Mouse (Mus musculus): Measurements from ENCODE around the gene Cep164.
"Not testable (repeated sequence)": the region's sequence is repeated elsewhere in the genome, so short reads cannot be mapped to it uniquely, and the experiment has no call there.

The Cep164 gene

DNA sequence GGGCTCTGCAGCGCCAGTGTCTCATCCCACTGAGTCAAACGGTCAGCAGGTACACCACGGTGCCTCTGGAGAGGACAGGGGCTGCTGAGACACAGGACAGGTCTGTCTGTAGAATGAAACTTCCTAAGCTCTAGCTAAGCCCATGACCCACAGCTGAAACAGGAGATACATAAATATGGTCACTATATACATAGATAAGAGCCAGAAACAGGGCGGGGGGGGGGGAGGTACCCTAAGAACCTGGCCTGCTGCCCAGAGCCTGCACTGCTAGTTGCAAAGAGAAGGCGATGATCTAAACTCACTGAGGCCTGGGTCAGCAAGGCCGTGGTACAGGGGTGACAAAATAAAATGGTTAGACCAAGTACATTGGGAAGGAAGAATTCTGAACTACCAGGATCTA, 40.9 kb downstream of the Cep164 start:
- DNase-seq (ENCODE audit: low spot score): no peak

DNA sequence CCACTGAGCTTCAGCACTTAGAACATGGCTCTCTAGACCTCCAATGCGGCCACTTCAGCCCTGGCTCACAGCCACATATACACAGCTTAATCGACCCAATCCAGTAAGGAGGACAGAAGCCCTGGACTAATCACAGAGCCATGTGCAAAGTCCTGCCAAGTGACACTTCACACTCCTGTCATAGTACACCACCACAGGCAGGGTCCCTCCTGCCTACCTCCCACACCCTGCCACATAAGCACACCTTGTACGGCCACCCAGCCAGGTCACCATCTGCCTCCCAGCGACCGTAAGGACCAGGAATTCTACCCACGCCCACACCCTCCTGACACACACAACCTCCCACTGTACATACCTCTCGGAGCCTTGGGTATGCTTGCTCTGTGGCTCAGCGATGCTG, 41.4 kb downstream of the Cep164 start:
- DNase-seq (ENCODE audit: low spot score): no peak

DNA sequence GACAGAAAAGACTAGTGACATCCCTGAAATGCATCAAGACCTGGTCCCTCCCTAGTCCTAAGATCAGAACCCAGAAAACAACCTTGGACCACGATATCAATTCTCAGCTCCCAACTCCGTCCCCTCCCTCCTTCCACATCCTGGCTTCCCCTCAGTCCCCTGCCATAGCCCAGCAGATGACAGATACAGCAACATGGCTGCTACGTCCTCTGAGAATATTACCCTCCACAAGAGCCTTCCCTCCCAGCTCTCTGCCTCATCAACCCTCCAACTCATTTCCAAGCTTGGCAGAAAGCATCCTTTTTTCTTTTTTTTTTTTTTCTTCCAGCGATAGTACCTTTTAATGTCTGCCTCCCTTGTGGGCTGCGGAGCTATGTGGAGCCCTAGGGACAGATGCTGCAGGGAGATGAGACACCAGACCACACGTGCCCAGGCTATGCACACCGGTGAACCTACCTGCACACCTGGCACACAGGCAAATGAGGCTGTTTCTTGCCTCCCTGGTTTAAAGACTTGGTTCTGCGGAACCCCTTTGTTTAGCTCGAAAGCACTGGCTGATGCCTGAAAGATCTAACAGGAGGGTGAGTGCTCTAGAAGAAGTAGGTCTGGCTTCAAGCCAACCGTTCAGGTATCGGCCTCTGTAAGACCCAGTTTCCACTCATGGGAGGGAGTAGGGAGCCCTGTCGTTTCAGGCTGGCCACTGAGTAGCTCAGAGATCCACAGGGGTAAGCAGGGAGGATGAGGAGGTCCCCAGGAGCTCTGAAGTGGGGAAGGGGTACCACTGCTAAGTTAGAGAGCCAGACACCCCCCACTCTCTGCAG, 45.0 kb downstream of the Cep164 start:
- DNase-seq (ENCODE audit: low spot score): no peak

DNA sequence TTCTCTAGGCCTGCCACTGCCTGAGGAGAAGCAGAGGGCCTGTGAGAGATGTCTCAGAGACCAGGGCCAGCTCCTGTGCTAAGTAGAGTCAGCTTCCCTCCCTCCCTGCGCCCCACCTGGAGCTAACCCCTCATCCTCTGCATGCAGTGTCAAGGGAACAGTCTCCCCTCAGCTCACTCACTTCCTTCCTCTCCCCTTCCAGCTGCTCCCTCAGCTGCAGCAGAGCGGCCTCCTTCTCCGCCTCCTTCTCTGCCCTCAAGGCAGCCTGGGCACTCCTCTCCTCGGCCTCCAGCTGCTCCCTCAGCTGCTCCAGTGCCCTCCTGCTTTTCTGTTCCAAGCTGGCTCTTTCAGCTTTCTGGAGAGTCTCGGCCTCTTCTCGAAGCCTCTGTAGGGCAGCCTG, 49.3 kb downstream of the Cep164 start:
- no peak for DNase-seq (ENCODE audit: low spot score)

DNA sequence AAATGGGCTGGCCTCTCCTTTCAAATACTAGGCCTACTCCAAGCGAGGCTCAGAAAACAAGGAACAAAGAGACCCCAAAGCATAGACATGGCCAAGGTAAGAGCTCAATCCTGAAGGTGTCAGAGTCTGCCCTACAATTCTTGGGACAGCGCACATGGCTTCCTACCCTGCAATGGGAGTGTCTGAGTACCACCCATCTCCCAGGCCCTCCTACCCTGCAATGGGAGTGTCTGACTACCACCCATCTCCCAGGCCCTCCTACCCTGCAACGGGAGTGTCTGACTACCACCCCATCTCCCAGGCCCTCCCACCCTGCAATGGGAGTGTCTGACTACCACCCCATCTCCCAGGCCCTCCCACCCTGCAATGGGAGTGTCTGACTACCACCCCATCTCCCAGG, 52.3 kb downstream of the Cep164 start:
- not testable (repeated sequence) for DNase-seq (ENCODE audit: low spot score)

DNA sequence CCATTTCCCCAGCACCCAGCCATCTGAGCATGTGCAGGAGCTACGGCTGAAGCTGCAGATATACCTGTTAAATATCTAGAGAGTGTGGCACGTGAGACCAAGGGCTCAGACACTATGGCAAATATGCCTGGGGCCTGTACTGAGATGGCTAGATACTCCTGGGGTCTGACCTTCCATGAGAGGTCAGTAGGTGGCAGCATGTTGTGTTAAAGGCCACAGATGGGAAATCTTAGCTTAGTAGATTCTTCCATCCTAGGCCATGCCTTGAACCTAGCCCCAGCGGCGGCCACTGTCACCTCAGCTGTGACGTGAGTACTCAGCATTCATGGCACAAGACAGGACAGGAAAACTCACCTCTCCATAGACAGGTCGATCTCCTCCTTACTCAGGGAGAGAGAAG, 54.4 kb downstream of the Cep164 start:
- DNase-seq (ENCODE audit: low spot score): no peak

DNA sequence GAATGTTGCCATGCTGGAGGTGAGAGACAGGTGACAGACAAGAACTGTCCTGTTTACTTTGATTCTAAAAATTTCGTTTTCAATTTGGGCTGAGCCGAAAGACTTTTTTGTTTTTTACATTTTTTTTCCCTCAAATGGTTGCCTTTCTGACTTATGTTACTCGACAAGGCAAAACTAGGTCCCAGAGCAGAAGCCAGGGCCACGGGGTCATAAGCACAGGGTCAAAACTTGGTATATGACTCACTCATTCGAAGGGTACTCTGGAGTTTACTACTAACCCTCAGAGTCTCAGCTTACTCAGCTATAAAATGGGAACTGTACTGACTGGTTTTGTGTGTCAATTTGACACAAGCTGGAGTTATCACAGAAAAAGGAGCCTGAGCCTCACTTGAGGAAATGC, 58.9 kb downstream of the Cep164 start:
- no peak for DNase-seq (ENCODE audit: low spot score)

DNA sequence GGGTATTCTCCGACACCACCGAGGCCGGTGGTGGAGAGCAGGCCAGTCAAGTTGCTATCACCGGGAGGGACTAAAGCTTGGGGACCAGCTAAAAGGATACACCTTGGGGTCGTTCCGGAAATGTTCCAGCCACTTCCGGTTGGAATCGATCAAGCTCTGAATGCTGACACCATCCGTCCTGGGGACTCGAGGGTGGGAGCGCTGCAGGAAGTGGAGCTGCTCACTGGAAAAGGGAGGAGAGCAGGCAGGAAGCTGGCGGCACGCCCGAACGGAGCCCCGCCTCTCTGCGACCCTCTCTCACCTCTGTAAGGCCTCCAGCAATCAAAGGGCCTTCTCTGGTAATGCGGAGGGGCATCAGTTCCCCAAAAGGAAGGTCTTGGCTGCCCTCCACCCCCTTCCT, 60.1 kb downstream of the Cep164 start:
- no peak for DNase-seq (ENCODE audit: low spot score)

DNA sequence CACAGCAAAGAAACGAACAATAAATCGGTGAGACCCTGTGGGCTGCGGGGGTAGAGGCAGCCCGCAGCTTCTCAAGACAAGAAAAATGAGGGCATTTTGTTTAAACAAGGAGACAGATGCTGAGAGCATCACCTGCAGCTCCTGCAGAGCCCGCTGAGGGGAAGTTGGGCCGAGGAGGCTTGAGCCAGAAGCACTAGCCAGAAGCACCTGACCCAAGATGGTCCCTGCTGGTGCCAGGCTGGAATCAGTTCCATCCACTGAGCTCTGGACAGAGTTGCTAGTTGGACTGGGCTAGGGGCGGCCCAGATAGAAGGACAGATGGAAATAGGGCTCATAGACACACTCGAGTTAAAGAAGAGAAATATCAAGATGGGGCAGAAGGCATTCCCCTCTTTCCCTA, 61.3 kb downstream of the Cep164 start:
- DNase-seq (ENCODE audit: low spot score): no peak

DNA sequence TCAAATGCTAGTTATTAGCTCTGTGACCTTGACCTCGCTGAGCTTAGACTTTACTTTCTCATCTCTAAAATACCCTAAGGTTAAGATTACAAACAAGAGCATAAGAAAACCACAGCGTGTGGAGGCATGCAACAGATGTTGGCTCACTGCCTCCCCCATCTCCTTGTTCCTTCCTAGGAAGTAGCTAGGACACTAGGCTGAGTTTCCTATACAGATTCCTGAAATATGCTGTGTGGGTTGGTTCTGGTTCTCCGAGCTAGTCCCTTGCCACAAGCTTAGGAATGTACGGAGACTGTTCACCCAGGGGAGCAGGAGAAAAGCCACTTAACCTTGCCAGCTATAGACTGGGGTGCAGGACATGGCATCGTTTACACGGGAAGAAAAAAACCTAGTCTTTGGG, 62.3 kb downstream of the Cep164 start:
- DNase-seq (ENCODE audit: low spot score): no peak

DNA sequence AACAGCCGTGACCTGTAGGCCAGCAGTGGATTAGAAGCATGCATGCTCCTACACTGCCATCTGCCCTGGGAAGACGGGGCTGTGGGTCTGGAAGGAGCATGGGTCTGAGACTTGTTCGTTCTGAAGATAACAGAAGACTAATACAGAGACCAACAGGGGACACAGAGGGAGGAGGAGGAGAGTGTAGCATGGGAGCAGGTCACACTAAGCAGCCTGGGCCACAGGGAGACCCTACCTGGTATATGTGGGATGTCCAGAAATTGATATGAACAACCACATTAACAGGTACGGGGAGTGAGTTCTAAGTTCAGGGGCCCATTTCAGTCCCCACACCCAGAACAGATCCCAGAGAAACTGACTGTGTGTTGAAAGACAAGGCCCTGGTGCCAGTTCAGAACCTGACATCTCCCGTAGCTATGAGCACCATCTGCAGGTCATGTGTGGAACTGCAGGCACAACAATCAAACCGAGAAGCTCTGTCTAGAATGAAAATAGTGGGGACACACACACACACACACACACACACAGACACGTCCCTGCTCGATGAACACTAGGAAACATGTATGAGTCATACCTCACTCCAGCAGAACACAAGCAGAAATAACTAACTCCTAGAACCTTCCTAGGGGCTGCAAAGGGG, 73.9 kb downstream of the Cep164 start:
- DNase-seq (ENCODE audit: low spot score): no peak

DNA sequence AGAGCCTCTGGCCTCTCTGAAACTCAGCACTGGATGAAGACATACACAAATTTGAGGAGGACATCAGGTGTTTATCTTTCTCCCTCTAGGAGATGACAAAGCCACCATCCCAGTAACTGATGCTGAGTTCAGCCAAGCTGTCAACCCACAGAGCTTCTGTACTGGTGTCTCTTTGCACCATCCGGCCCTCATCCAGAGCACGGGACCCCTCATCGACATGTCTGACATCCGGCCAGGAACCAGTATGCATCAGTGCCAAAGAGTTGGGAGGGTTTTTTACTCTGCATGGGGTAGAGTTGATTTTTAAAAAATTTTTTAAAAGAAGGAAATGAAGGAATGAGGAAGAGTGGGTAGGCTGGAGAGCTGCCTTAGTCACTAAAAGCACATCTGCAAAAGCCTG, 78.6 kb downstream of the Cep164 start:
- no peak for DNase-seq (ENCODE audit: low spot score)

DNA sequence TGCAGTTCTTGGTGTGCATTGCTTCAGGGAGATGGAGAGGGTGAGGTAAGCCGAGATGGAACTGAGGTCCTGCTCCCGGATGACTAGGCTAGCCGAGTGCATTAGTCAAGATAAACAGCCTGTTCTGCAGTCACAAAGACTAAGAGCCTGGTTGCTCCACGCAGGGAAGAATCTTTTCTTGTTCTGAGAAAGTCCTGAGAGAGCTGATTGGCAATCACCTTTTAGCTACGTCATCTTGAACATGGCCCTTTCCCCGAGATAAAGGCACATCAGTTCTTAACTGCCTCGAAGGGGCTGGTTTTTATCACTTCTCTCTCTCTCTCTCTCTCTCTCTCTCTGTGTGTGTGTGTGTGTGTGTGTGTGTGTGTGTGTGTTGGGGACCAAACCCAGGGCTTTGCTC, 83.0 kb downstream of the Cep164 start:
- no peak for DNase-seq (ENCODE audit: low spot score)

DNA sequence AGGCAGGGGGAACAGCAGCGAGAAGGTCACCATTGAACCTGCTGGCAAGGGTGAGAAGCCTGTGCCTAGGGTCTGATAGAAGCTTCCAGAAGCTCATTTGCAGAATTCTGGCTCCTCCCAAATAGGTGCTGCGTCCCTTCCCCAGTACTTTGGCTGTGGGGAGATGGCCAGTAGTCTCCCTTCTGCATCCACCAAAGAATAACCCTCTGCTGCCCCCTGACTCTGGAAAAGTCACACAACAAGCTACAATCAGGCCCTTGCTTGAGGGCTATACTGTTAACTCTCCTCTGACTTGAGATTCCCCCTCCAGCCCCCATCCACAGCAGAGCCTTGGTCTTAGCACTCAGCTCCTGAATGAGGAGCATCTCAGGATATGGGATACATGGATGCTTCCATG, 87.9 kb downstream of the Cep164 start:
- DNase-seq (ENCODE audit: low spot score): no peak

DNA sequence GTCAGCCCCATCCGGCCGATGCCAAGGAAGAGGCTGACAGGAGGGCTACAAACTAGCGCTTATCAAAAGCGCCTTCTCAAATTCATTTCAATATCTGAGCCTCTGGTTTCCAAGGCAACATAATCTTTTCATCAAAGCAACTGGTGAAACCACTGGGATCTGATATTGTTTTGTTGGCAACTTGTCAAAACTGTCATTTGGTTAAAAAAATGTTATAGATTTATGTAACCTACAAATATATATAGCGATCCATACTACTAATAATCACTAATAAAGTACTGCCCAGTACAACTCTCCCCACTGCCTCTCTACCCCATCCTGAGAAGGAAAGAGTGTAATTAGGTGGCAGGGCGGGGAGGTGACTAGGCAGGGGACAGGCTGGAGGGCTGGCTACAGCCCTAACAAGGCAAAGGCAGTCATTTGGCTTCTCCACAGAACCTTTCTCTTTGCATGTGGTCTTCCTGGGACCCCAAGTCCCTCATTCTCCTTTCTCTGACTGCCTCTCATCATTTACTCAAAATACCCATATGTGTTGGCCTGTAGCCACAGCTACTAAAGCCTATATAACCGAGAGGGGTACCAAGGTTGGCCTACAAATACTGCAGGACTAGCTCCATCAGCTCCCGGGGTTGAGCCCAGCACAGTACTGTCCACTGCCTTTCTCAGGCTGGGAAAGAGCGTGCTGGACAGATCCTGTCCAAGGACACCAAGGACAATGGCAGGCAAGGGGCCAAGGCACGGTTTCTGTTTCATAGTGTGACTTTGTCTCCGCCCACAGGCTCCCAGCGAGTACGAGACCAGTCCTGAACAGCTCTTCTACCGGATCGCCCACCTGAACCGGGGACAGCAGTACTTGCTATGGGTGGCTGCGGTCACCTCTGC, 88.5 kb downstream of the Cep164 start:
- DNase-seq (ENCODE audit: low spot score): no peak

DNA sequence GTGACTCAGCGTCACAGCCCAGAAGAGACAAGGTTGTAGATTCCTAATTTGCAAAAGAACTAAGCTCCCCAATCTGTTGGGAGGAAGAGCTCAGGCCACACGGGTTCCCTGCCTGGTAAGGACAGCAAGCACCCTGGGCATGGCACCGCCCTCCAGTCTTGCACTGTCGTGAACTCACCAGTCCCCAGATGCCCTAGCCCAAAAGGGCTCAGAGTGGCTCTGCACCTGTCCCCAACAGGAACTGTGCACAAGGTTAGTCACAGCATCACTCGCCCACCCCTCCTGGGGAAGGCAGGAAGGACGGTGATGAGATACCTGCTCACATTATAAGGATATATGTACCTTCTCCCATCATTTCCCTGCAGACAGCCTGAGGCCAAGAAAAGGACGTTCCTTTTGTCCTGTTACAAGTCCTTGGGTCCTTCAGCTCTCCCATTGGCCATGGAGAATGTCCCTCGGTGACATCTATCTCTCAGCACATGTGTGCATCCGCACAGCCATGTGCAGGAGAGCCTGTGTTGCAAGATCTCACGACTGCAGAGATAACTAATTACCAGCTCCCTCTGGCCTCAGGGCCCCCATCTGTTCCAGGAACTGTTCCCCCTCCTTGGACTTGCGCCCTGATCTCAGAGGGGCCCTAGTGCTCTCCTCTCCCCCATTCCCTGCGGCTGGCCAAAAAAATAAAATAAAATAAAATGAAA, 89.3 kb downstream of the Cep164 start:
- no peak for DNase-seq (ENCODE audit: low spot score)

DNA sequence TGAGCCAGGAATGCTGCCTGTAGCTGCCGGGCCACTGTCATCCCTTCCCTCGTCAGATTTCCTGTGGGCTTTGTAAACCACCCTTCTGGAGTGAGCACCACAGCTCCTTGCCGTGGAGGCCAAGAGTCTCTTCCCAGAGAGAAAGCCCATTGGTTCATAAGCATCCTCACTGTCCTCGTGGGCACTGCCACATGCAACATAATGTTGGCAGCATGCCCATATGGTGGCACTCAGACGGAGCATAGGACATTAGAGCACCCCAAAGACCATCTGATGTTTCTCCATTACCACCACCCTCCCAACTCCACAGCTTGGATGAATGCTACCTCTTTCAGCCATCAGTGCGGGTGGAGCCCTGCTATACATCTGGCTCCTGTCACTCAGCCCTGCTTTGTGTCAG, 95.2 kb downstream of the Cep164 start:
- DNase-seq (ENCODE audit: low spot score): no peak

DNA sequence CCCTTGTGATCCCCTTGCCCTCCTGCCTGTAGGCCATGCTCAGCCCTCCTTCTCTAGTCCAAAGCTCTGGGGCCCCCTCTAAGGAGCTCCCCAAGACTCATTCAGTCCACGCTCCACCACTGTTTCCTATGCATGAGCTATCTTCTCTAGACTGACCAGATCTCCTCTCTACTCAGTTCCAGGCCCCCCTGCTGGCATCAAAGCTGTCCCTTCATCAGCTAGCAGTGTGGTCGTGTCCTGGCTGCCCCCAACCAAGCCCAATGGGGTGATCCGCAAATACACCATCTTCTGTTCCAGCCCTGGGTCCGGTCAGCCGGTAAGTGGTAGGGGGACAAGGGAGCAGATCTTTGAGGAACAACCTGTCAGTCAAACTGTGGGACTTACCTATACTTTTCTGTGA, 96.6 kb downstream of the Cep164 start:
- DNase-seq (ENCODE audit: low spot score): no peak

DNA sequence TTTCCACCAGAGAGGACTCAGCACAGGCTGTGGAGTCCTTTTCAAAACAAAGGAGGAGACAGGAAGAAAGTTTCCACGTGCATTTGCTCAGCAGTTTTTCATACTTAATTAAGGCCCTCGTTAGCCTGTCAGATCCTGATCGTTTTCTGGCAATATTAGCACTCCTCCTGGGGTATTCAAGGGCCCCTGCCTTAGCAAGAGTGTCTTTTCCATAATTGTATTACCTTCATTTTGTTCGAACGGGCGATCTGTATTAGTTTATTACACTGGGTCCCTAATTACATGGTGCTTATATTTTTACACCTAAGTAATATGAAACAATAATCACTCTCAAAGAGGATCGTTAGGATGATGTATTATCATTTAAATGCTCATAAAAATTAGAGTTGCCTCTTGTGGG, 108.5 kb downstream of the Cep164 start:
- DNase-seq (ENCODE audit: low spot score): no peak
